Comparison of ENCODE assay signal across 11 mouse cellular contexts in genomic region chr11:114736111-114736510, GRCm38 (mm10). TPM values are rescaled to one million over a fixed set of nuclear protein-coding genes. Genes with fewer than 3 reads are reported as not detected.
"Had no signal": no experiment of that assay in that cellular context is flagged by ENCODE, and none has a peak within 500 bp of the region (broad histone marks: within the 10 kb centered on the region; RNA-seq: fewer than 3 reads in every experiment).

No protein-coding gene starts in this region.

- H3K9ac ChIP-seq: kidney, embryonic 15.5 days; liver, embryonic 15.5 days; midbrain, embryonic 15.5 days; neural tube, embryonic 13.5 days; stomach, embryonic 15.5 days had no signal

- H3K27me3 ChIP-seq: liver, embryonic 15.5 days; stomach, embryonic 15.5 days had no signal

- H3K9me3 ChIP-seq: kidney, embryonic 15.5 days; limb, embryonic 10.5 days; liver, embryonic 15.5 days; midbrain, embryonic 15.5 days; neural tube, embryonic 13.5 days; stomach, embryonic 15.5 days had no signal

- H3K36me3 ChIP-seq: kidney, embryonic 15.5 days; limb, embryonic 10.5 days; liver, embryonic 15.5 days; midbrain, embryonic 15.5 days; neural tube, embryonic 13.5 days; stomach, embryonic 15.5 days had no signal

- H3K4me3 ChIP-seq: kidney, embryonic 15.5 days; limb, embryonic 10.5 days; liver, embryonic 15.5 days; megakaryocyte, embryonic 14.5 days; midbrain, embryonic 15.5 days; neural tube, embryonic 13.5 days; stomach, embryonic 15.5 days had no signal

- H3K27ac ChIP-seq: kidney, embryonic 15.5 days; limb, embryonic 10.5 days; liver, embryonic 15.5 days; macrophage; midbrain, embryonic 15.5 days; neural tube, embryonic 13.5 days; stomach, embryonic 15.5 days had no signal

- H3K4me1 ChIP-seq: liver, embryonic 15.5 days; stomach, embryonic 15.5 days had no signal

RNA-seq across cellular contexts. Expression of gene Dnaic2, which starts 8.9 kb away (rescaled TPM):
- total RNA-seq: monocyte, adult 5-6 weeks had no signal
- polyA plus RNA-seq: liver, embryonic 11.5 days; macrophage had no signal

RNA-seq across cellular contexts. Expression of gene Kif19a, which starts 29.1 kb away (rescaled TPM):
- polyA plus RNA-seq: limb, embryonic 10.5 days; liver, embryonic 11.5 days had no signal

RNA-seq across cellular contexts. Expression of gene Btbd17, which starts 59.6 kb away (rescaled TPM):
- total RNA-seq: monocyte, adult 5-6 weeks had no signal
- polyA plus RNA-seq: liver, embryonic 15.5 days; macrophage; thymus, postnatal 0 days had no signal
